Mouse (Mus musculus): Measurements from ENCODE around the gene Krt6a. TPM values are rescaled to one million over a fixed set of nuclear protein-coding genes. Genes with fewer than 3 reads are reported as not detected.
"Not testable (repeated sequence)": the region's sequence is repeated elsewhere in the genome, so short reads cannot be mapped to it uniquely, and the experiment has no call there.

The Krt6a gene
- total RNA-seq, 2 experiments from 2014 or later = not detected

DNA sequence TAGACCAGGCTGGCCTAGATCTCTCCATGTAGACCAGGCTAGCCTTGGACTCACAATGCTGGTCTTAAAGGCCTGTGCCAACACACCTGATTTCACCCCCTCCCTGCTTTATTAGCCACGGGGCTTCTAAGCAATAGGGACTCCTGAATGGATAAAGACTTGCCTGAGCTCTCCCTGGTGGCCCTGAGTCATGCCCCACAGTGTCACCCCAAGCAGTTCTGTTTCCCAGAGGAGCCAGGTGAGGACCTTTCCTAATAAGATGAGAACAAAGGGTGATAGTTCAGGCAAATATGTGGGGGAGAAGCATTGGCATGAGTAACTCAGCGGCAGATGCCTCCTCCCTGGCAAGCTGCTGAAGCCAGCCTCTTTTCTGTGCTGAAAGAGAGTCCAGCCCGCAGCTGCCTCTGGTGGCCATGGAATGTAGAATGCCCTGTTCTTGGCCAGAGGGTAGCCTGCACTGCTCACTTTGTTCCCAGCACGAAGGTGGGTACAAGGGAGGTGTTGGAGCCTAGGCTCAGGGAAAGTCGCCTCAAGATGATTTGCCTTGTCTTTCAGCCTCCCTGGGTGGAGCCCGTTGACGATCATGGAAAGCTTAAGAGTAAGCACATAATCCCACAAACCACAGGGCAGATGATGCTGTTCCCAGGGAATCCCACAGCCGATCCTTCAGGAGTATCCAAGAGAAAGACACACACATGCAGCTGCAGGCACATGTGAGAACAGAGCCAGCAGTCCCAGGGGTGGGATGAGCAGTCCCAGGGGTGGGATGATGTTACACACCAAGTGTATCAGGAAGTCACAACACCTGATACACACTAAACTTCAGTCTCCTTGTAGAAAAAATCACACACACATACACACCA lies 3.5 kb upstream of the Krt6a start:
- intact Hi-C loops (cut with DNase I) = no loop called here
- no peak for DNase-seq
- H3K4me3 ChIP-seq = no peak overlapping the region
- no peak for TF ChIP-seq CTCF (IDR thresholded peaks at IDR 0.05)
- no peak overlapping the region for H3K27ac ChIP-seq

DNA sequence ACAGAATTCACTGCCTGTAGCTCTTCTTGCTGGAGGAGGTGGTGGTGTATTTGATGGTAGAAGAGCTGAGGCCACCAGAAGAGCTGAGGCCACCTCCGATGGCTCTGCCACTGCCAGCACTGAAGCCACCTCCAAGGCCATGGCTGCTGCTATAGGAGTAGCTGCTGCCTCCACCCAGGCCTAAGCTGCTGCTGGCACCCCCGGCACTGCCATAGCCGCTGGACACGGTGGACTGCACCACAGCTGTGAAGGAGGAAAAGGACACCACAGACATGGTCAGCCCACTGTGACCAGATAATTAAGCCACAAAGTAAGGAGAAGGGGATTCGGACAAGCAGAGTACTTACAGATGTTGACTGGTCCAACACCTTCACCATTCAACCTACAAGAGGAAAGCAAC lies 3.6 kb downstream of the Krt6a start:
- H3K4me3 ChIP-seq; H3K27ac ChIP-seq; intact Hi-C loops (cut with DNase I); DNase-seq: not testable (repeated sequence)

DNA sequence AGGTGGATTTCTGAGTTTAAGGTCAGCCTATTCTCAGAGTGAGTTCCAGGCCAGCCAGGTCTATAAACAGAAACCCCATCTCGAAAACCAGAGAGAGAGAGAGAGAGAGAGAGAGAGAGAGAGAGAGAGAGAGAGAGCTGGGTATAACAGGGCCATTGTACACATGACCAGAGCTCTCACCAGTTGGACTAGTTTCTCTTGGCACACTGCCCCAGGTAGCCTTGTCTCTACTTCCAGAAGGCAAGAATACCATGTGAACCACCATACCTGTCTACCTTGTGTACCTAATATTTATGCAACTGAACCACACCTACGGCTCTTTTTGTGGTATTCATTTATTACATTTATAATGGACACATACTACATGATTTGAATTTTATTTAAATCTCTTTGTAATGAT lies 5.9 kb downstream of the Krt6a start:
- H3K4me3 ChIP-seq = no peak overlapping the region
- no peak for TF ChIP-seq CTCF (IDR thresholded peaks at IDR 0.05)
- H3K27ac ChIP-seq = no peak overlapping the region
- intact Hi-C loops (cut with DNase I) = no loop called here
- DNase-seq = no peak

DNA sequence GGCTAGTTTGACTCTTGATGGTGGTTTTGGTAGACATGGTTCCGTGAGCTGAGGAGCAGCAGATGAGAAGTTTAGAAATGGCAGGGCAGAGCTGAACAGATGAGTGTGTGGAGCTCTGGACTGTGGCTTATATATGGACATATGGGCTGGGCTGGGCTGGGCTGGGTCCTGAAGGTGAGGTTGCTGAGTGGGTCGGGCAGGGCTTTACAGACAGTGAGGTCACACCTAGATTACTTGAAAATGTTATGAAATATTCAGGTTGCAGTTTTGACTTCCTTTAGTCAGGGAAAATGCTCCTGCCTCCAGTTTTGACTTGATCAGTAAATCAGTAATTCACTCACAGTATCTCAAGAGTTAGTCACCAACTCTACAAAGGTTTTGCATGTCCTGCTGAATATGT lies 13.9 kb downstream of the Krt6a start, which contains the start of gene Krt6b:
Gene Krt6b, minus strand, starts transcription at position 101 of the 400 bp plus-strand sequence.
- TF ChIP-seq CTCF (IDR thresholded peaks at IDR 0.05) = no peak
- H3K4me3 ChIP-seq = no peak within 1 kb of the TSS
- no peak within 1 kb of the TSS for H3K27ac ChIP-seq
- DNase-seq = no peak
- intact Hi-C loops (cut with DNase I) = no loop called here

DNA sequence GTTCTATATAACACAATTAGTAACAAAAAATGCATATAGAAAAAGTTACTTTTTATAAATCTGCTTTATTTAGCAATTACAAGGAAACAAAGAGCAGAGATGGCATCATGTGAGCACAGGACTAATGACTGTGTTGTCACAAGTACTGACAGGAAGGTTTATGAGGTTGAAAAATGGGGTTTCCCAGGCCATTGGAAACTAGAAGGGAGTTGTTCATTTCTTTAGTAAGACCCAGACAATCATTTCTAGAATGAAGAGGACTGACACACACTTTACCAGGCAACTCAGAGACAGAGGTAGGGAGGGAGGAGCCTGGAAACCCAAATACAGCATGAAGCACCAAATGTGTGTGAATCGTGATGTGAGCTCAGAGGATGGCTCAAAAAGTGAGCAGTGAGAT lies 18.1 kb downstream of the Krt6a start:
- intact Hi-C loops (cut with DNase I) = no loop called here
- Histone ChIP-seq H3K27ac (no peak overlapping the region), H3K4me3 (no peak overlapping the region)
- no peak for TF ChIP-seq CTCF (IDR thresholded peaks at IDR 0.05)
- no peak for DNase-seq

DNA sequence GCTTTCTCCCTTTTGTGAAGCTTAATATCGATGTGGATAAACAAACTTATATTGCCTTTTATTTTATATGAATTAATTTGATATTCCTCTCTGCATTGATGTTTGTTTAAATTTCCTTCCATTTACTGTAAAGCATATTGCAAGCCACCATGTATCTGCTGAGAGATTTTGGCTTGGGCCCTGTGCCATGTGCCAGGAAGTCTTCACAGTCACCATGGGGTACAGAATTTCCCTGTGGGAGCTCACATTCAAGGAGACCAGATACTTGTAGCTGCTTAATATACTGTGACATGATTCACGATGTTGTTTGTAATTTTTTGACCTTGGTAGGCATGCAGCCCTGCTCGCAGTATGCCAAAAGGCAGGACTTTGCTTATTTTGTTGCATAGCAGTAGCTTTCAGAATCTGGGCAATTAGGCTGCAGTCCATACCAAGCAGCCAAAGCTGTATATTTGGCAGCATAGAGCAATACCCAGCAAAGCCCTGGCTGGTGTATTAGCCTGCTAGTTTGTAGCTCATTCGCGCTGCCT lies 41.3 kb downstream of the Krt6a start:
- no peak for DNase-seq

DNA sequence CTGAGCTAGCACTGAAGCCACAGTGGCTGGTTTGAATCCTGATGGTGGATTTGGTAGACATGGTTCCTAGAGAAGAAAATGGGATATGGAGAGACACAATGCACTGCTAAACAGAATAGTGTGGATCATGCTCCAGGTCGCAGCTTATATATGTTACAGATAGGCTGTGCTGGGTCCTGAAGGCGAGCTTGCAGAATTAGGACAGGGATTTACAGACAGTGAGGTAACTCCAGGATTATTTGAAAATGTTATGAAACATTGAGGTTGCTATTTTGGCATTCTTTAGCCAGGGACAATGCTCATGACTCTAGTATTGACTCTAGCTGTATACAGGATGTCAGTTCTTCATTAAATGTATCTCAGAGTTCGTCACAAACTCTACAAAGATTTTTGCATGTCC lies 46.8 kb downstream of the Krt6a start, which contains the start of gene Gm5478:
Gene Gm5478, minus strand, starts transcription at position 101 of the 400 bp plus-strand sequence.
- DNase-seq = no peak
- Histone ChIP-seq H3K4me3 (no peak within 1 kb of the TSS), H3K27ac (no peak within 1 kb of the TSS)
- no peak for TF ChIP-seq CTCF (IDR thresholded peaks at IDR 0.05)
- intact Hi-C loops (cut with DNase I) = no loop called here

More for the DNA sequence above, 41.3 kb downstream of the Krt6a start:
- no peak for TF ChIP-seq CTCF (IDR thresholded peaks at IDR 0.05)
- no peak overlapping the region for H3K4me3 ChIP-seq
- intact Hi-C loops (cut with DNase I) = no loop called here
- H3K27ac ChIP-seq = no peak overlapping the region

Small RNAs within 50 kb of the gene (microRNA-seq; reads per million reads assigned to microRNA genes)
- gene Gm44323 = not detected
- gene Gm44342 = not detected
- gene Gm44383 = not detected
- not detected for gene Gm44479

Other genes starting within 250 kb of the Krt6a start
- gene Krt88, start 246.6 kb downstream of the Krt6a start, total RNA-seq (2021) = not detected
- gene Krt81, start 230.6 kb downstream of the Krt6a start, total RNA-seq (2021) = not detected
- gene Krt86, start 220.8 kb downstream of the Krt6a start, total RNA-seq (2021) = not detected
- not detected for gene Krt83, start 202.8 kb downstream of the Krt6a start, total RNA-seq (2021)
- not detected for gene Gm49425, start 177.0 kb downstream of the Krt6a start, total RNA-seq (2021)
- gene Krt84, start 161.5 kb downstream of the Krt6a start, total RNA-seq (2021) = not detected
- not detected for gene Krt82, start 143.6 kb downstream of the Krt6a start, total RNA-seq (2021)
- gene Krt90, start 131.4 kb downstream of the Krt6a start, total RNA-seq (2021) = not detected
- gene Krt75, start 120.4 kb downstream of the Krt6a start, total RNA-seq (2021) = not detected
- gene Gm5414, start 66.1 kb downstream of the Krt6a start, total RNA-seq (2021) = not detected
- gene Gm5478, start 46.9 kb downstream of the Krt6a start, total RNA-seq (2021) = not detected
- gene Krt6b, start 14.0 kb downstream of the Krt6a start, total RNA-seq (2021) = not detected
- not detected for gene Krt5, start 18.6 kb upstream of the Krt6a start, total RNA-seq (2021)
- not detected for gene Krt71, start 48.8 kb upstream of the Krt6a start, total RNA-seq (2021)
- not detected for gene Krt72, start 92.2 kb upstream of the Krt6a start, total RNA-seq (2021)
- not detected for gene Krt73, start 108.0 kb upstream of the Krt6a start, total RNA-seq (2021)
- gene Krt2, start 123.9 kb upstream of the Krt6a start, total RNA-seq (2021) = not detected
- not detected for gene Krt1, start 156.5 kb upstream of the Krt6a start, total RNA-seq (2021)
- gene Krt77, start 175.4 kb upstream of the Krt6a start, total RNA-seq (2021) = not detected
- not detected for gene Krt76, start 198.6 kb upstream of the Krt6a start, total RNA-seq (2021)
- gene Krt4, start 230.4 kb upstream of the Krt6a start, total RNA-seq (2021) = not detected
- gene Krt79, start 246.0 kb upstream of the Krt6a start, total RNA-seq (2021) = not detected